Mouse (Mus musculus) NIH3T3 (cell line): ENCODE measurements around the gene Mdp1.

Source experiments
- DNase-seq: peaks from one replicate; pipeline ENCODE4 v3.0.0-alpha.2; 2012; ENCODE audit warnings: low read depth

The Mdp1 gene

GRCm38 (mm10) chr14:55659960-55660573, at the start of gene Mdp1:
Gene Mdp1, minus strand, starts transcription at chr14:55660508.
- peak; percentile 92 for DNase-seq

- DNase-seq, result no peak
Measured at GRCm38 (mm10) chr14:55709509-55709908, 49.2 kb upstream of the Mdp1 start.

GRCm38 (mm10) chr14:55707397-55707796, 47.1 kb upstream of the Mdp1 start:
- no peak for DNase-seq

- no peak for DNase-seq
Measured at GRCm38 (mm10) chr14:55706051-55706600, 45.8 kb upstream of the Mdp1 start.

GRCm38 (mm10) chr14:55702761-55703160, 42.5 kb upstream of the Mdp1 start:
- no peak for DNase-seq

- DNase-seq, result no peak
Measured at GRCm38 (mm10) chr14:55701131-55701530, 40.8 kb upstream of the Mdp1 start.

- DNase-seq, result no peak
Measured at GRCm38 (mm10) chr14:55697226-55697625, 36.9 kb upstream of the Mdp1 start.

GRCm38 (mm10) chr14:55689433-55689832, 29.1 kb upstream of the Mdp1 start:
- no peak for DNase-seq

- DNase-seq, result no peak
Measured at GRCm38 (mm10) chr14:55682118-55682493, 21.8 kb upstream of the Mdp1 start.

- peak; percentile 97 for DNase-seq
Measured at GRCm38 (mm10) chr14:55681160-55682117, 21.1 kb upstream of the Mdp1 start, which contains the start of gene Tinf2. Gene Tinf2, minus strand, starts transcription at chr14:55681820.

GRCm38 (mm10) chr14:55677615-55678014, 17.3 kb upstream of the Mdp1 start:
- DNase-seq, result no peak

- no peak for DNase-seq
Measured at GRCm38 (mm10) chr14:55672741-55673060, 12.4 kb upstream of the Mdp1 start.

GRCm38 (mm10) chr14:55671833-55672740, 11.8 kb upstream of the Mdp1 start, which contains the start of the genes Gmpr2 and Nedd8:
Gene Gmpr2, plus strand, starts transcription at chr14:55671941.
Gene Nedd8, minus strand, starts transcription at chr14:55672124.
- DNase-seq, result peak; percentile 94

- DNase-seq, result no peak
Measured at GRCm38 (mm10) chr14:55671486-55671832, 11.2 kb upstream of the Mdp1 start.

GRCm38 (mm10) chr14:55660636-55661035, 328 bp upstream of the Mdp1 start:
- DNase-seq, result no peak

GRCm38 (mm10) chr14:55658011-55658410, 2.3 kb downstream of the Mdp1 start:
- DNase-seq, result no peak

GRCm38 (mm10) chr14:55656935-55657334, 3.4 kb downstream of the Mdp1 start:
- no peak for DNase-seq

GRCm38 (mm10) chr14:55651528-55651927, 8.8 kb downstream of the Mdp1 start:
- no peak for DNase-seq

- DNase-seq, result no peak
Measured at GRCm38 (mm10) chr14:55649884-55650283, 10.4 kb downstream of the Mdp1 start, which contains the start of gene Tssk4. Gene Tssk4, plus strand, starts transcription at chr14:55650184.

GRCm38 (mm10) chr14:55644261-55644888, 15.9 kb downstream of the Mdp1 start:
- DNase-seq, result peak; percentile 23
